Comparison of ENCODE assay signal across 39 mouse cellular contexts in genomic region chr4:88644359-88644758, GRCm38 (mm10). TPM values are rescaled to one million over a fixed set of nuclear protein-coding genes. Genes with fewer than 3 reads are reported as not detected.
"Had no signal": no experiment of that assay in that cellular context is flagged by ENCODE, and none has a peak within 500 bp of the region (broad histone marks: within the 10 kb centered on the region; RNA-seq: fewer than 3 reads in every experiment).

Ifna13 (minus strand) TSS chr4:88644459.

- H3K27ac ChIP-seq: heart, embryonic 13.5 days; heart, embryonic 15.5 days; hindbrain, embryonic 13.5 days; hindbrain, embryonic 15.5 days; hindbrain, postnatal 0 days; layer of hippocampus, adult 2 months; left cerebral cortex, adult 2 months; limb, embryonic 13.5 days; limb, embryonic 15.5 days; liver, embryonic 12.5 days; liver, embryonic 14.5 days had no signal

- H3K9ac ChIP-seq: heart, embryonic 13.5 days; heart, embryonic 15.5 days; hindbrain, embryonic 13.5 days; hindbrain, embryonic 15.5 days; limb, embryonic 13.5 days; limb, embryonic 15.5 days; liver, embryonic 12.5 days; liver, embryonic 14.5 days had no signal

- H3K27me3 ChIP-seq: heart, embryonic 13.5 days; heart, embryonic 15.5 days; hindbrain, embryonic 13.5 days; hindbrain, embryonic 15.5 days; limb, embryonic 13.5 days; limb, embryonic 15.5 days; liver, embryonic 12.5 days had no signal

- DNase-seq: gastrocnemius, postnatal 14 days; heart, adult 18-20 months; heart, postnatal 14 days; heart, postnatal 36 days; kidney, adult 11 months; kidney, adult 2 months; kidney, adult 9 months; kidney, postnatal 10 days; kidney, postnatal 25 days; kidney, postnatal 4 days had no signal

- H3K4me1 ChIP-seq: heart, embryonic 13.5 days; heart, embryonic 15.5 days; hindbrain, embryonic 13.5 days; hindbrain, embryonic 15.5 days; limb, embryonic 13.5 days; limb, embryonic 15.5 days; liver, embryonic 12.5 days had no signal

- H3K4me3 ChIP-seq: heart, embryonic 13.5 days; heart, embryonic 15.5 days; hindbrain, embryonic 13.5 days; hindbrain, embryonic 15.5 days; layer of hippocampus, adult 2 months; left cerebral cortex, adult 2 months; limb, embryonic 13.5 days; limb, embryonic 15.5 days; liver, embryonic 12.5 days had no signal

- H3K9me3 ChIP-seq: heart, embryonic 13.5 days; heart, embryonic 15.5 days; hindbrain, embryonic 13.5 days; hindbrain, embryonic 15.5 days; limb, embryonic 13.5 days; limb, embryonic 15.5 days; liver, embryonic 12.5 days had no signal

- H3K36me3 ChIP-seq: heart, embryonic 13.5 days; heart, embryonic 15.5 days; hindbrain, embryonic 13.5 days; hindbrain, embryonic 15.5 days; limb, embryonic 13.5 days; limb, embryonic 15.5 days; liver, embryonic 12.5 days had no signal

RNA-seq across cellular contexts. Expression of gene Ifna13, which starts in this region (rescaled TPM):
- total RNA-seq: gastrocnemius, adult 18-20 months; gastrocnemius, adult 8-10 months; gastrocnemius, postnatal 14 days; gastrocnemius, postnatal 4 days; granulocyte monocyte progenitor cell, adult 5-6 weeks; heart, adult 18-20 months; heart, adult 8-10 months; heart, postnatal 14 days; heart, postnatal 36 days; hematopoietic stem cell, adult 5-6 weeks; hindbrain, postnatal 0 days; layer of hippocampus, adult 2 months; layer of hippocampus, postnatal 10 days; layer of hippocampus, postnatal 25 days; left cerebral cortex, adult 2 months; left cerebral cortex, postnatal 14 days; left cerebral cortex, postnatal 36 days; liver, adult 2 months had no signal
- polyA plus RNA-seq: heart, embryonic 11.5 days; heart, embryonic 13.5 days; heart, embryonic 15.5 days; heart, postnatal 0 days; hindbrain, embryonic 11.5 days; hindbrain, embryonic 13.5 days; hindbrain, embryonic 15.5 days; hindbrain, postnatal 0 days; intestine, embryonic 14.5 days; intestine, embryonic 16.5 days; kidney, adult 2 months; kidney, embryonic 16.5 days; limb, embryonic 13.5 days; limb, embryonic 15.5 days; liver, adult 2 months; liver, embryonic 12.5 days; liver, embryonic 14.5 days; liver, embryonic 16.5 days had no signal
